Mouse (Mus musculus): Measurements from ENCODE around the gene Tmem189. TPM values are rescaled to one million over a fixed set of nuclear protein-coding genes. Genes with fewer than 3 reads are reported as not detected.

The Tmem189 gene
- polyA plus RNA-seq, 1 experiment from 2014 or later = 13.7 TPM

DNA sequence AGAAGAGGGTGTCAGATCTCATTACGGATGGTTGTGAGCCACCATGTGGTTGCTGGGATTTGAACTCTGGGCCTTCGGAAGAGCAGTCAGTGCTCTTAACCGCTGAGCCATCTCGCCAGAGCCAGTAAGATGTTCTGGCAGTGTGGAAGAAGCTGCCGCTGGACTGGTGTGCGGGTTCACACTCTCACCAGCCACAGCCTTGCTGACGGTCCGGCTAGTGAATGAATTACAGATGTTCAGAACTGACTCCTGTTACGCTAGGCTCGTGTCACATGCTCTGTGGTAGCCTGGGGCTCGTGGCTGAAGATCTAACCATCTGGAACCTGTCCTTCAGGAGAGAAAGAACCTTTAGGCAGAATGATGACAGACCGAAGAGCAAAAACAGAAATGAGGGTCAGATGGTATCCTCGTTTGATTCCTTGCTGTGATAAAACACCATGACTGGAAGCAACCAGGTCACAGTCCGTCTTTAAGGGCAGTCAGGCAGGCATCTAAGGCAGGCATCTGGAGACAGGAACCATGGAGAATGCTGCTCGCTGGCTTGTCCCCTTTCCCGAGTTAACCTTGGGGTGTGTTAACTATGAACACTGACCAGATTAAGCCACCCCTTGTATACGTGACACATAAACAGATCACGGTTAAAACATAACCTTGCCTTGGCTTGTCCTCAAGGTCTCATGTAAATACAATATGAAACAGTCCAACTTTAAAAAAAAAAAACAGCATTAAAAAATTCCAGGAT lies 23.5 kb downstream of the Tmem189 start:
- Histone ChIP-seq H3K4me2 (ENCODE audit: low read depth, low read length) (no peak overlapping the region), H3K9me3 (replicated peaks; ENCODE audit: control insufficient read depth, low read length) (no peaks in the 10 kb centered on the region), H3K9ac (ENCODE audit: low read depth, low read length) (no peak overlapping the region), H3K27me3 (ENCODE audit: control insufficient read depth, insufficient read depth, low read depth, low read length) (no peaks in the 10 kb centered on the region), H3K36me3 (ENCODE audit: control insufficient read depth, insufficient read depth) (no peaks in the 10 kb centered on the region), H3K4me1 (ENCODE audit: control insufficient read depth, low read depth, low read length) (peaks cover 8% of the 10 kb centered on the region), H3K4me3 (ENCODE audit: low read depth, low read length) (no peak overlapping the region), H3K27ac (ENCODE audit: low read length) (no peak overlapping the region)
- WGBS (ENCODE audit: insufficient replicate concordance) = 72% methylated on average over 18 of the region's 18 CpGs
- no peak for ATAC-seq (ENCODE audit: low read depth)

DNA sequence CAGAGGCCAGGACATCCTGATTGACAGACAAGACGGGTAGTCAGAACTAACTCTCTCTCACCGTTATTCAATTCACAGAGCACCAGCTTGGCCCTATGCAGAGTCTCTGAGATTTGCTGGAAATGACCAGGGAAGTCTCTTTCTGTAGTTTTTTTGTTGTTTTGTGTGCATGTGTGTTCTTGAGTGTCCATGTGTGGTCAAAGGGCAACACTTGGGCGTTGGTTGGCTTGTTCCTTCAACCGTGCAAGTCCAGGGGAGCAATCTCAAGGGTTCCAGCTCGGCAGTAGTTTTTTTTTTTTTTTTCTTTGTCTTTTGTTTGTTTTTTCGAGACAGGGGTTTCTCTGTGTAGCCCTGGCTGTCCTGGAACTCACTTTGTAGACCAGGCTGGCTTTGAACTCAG lies 26.9 kb downstream of the Tmem189 start:
- Histone ChIP-seq H3K9me3 (replicated peaks; ENCODE audit: control insufficient read depth, low read length) (no peaks in the 10 kb centered on the region), H3K4me1 (ENCODE audit: control insufficient read depth, low read depth, low read length) (peaks cover 23% of the 10 kb centered on the region), H3K4me2 (ENCODE audit: low read depth, low read length) (no peak overlapping the region), H3K27me3 (ENCODE audit: control insufficient read depth, insufficient read depth, low read depth, low read length) (no peaks in the 10 kb centered on the region), H3K36me3 (ENCODE audit: control insufficient read depth, insufficient read depth) (no peaks in the 10 kb centered on the region), H3K9ac (ENCODE audit: low read depth, low read length) (no peak overlapping the region), H3K4me3 (ENCODE audit: low read depth, low read length) (no peak overlapping the region), H3K27ac (ENCODE audit: low read length) (no peak overlapping the region)
- no peak for ATAC-seq (ENCODE audit: low read depth)
- 37% methylated on average over 6 of the region's 6 CpGs for WGBS (ENCODE audit: insufficient replicate concordance)

DNA sequence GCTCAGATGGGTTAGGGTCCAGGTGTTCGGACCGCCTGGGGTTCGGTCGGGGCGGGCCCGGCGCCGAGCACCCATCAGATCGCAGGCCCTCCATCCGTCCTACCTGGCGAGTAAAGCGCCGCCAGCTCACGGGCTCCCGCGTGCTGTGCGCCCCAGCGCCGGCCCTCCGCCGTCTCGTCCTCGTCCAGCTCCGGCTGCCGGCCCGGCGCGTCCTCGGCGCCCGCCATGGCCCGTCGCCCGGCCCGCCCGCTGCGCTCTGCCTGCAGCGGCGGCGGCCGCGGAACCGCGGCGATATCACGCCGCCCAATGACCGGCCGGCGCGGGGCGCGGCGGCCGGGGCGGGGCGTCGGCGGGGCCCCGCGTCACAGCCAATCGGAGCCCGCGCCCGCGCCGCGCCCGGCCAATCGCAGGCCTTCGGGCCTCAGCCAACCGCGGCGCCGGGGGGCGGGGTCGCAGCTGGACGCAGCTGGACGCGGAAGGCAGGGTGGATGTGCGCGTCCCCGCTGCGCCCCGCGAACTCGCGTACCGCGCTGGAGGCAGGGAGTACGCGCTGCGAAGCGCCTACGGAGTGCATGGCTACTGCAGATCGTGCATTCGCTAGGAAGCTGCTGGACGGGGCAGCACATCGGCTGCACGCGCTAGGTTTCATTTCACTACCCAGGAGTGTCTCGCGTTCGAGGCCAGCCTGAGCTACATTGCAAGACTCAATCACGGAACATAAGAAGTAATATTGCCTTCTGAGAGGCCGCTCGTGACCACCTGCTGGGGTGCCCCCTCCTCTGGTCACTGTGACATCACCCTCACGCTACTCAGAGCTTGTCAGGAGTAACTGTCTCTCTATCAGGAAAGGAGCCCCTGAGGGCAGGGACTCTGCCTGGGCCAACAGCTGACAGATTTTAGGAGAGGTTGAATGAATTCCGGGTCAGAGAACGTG lies 28.1 kb downstream of the Tmem189 start, which contains the start of gene Gm20431:
Gene Gm20431, minus strand, starts transcription at position 227 of the 934 bp plus-strand sequence.
- Histone ChIP-seq H3K36me3 (ENCODE audit: control insufficient read depth, insufficient read depth) (no peaks in the 10 kb centered on the region), H3K4me2 (ENCODE audit: low read depth, low read length) (peak within 1 kb of the TSS; percentile 94), H3K9me3 (replicated peaks; ENCODE audit: control insufficient read depth, low read length) (no peaks in the 10 kb centered on the region), H3K27me3 (ENCODE audit: control insufficient read depth, insufficient read depth, low read depth, low read length) (no peaks in the 10 kb centered on the region), H3K4me3 (ENCODE audit: low read depth, low read length) (peak within 1 kb of the TSS; percentile 82), H3K9ac (ENCODE audit: low read depth, low read length) (peak within 1 kb of the TSS; percentile 93), H3K27ac (ENCODE audit: low read length) (peak within 1 kb of the TSS; percentile 67; the same call in 1 of the 2 replicates), H3K4me1 (ENCODE audit: control insufficient read depth, low read depth, low read length) (peaks cover 23% of the 10 kb centered on the region)
- peak; percentile 97 for ATAC-seq (ENCODE audit: low read depth)
- under 1% methylated on average over 103 of the region's 110 CpGs for WGBS (ENCODE audit: insufficient replicate concordance)

DNA sequence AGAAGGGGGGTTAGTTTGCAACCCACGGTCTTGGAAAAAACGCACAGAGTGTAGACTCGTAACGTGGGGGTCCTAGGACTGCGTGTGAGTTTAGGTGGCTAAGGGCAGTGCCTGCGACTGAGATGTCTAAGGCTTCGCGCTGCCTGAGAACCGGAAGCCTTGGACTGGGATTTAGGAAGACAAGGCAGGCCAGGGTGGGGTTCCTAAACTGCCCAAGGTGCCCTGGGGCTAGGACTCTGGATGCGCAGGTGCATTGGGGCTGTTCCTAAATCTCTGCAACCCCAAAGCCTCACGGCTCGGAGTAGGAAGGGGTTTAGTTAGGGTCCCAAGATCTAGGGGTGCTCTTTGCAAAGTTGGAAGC lies 29.0 kb downstream of the Tmem189 start:
- Histone ChIP-seq H3K27ac (ENCODE audit: low read length) (no peak overlapping the region), H3K9me3 (replicated peaks; ENCODE audit: control insufficient read depth, low read length) (no peaks in the 10 kb centered on the region)
- ATAC-seq (ENCODE audit: low read depth) = no peak

DNA sequence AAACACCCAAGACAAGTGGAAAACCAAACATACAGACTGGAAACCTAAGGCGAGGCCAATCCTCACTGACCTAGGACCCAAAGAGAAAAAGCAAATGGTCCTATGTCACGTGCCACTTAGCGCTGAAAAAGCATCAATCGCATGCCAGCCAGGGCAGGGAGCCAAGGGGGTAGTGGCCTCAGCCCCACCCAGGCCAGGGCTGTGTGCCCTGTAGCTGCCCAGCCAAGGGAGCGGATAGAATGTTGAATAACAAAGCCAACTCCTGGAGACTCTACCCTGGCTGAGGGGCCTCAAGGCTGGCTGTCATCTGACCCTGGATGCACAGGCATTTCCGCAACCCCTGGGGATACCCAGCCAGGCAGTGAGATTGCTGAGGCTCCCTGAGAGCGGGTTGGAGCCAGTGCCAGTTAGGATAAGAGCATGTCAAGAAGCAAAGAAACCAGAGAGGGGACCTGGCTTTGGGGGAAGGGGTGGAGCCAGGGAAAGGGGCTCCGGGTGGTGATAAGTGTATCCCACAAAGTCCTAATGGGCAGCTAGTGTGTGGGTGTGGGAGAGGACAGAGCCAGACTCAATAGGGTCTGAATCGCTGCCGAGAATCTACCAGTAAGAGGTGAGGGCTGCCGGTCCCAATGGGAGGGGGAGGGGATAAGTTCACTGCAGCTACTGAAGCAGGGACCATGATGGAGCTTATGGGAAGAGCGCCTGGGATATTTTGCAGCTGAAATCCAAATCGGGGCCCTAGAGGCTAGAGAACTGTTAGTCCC lies 29.6 kb downstream of the Tmem189 start:
- peak overlapping the region; percentile 93 for H3K9ac ChIP-seq (ENCODE audit: low read depth, low read length)
- peaks cover 23% of the 10 kb centered on the region for H3K4me1 ChIP-seq (ENCODE audit: control insufficient read depth, low read depth, low read length)
- no peak overlapping the region for H3K27ac ChIP-seq (ENCODE audit: low read length)
- no peak for ATAC-seq (ENCODE audit: low read depth)
- WGBS (ENCODE audit: insufficient replicate concordance) = 36% methylated on average over 13 of the region's 13 CpGs
- H3K4me2 ChIP-seq (ENCODE audit: low read depth, low read length) = peak overlapping the region; percentile 94
- H3K36me3 ChIP-seq (ENCODE audit: control insufficient read depth, insufficient read depth) = peaks cover 1% of the 10 kb centered on the region; the same call in 1 of the 2 replicates
- no peaks in the 10 kb centered on the region for H3K27me3 ChIP-seq (ENCODE audit: control insufficient read depth, insufficient read depth, low read depth, low read length)
- no peaks in the 10 kb centered on the region for H3K9me3 ChIP-seq (replicated peaks; ENCODE audit: control insufficient read depth, low read length)
- H3K4me3 ChIP-seq (ENCODE audit: low read depth, low read length) = peak overlapping the region; percentile 82

More for the DNA sequence above, 29.0 kb downstream of the Tmem189 start:
- 2% methylated on average over 12 of the region's 12 CpGs for WGBS (ENCODE audit: insufficient replicate concordance)
- Histone ChIP-seq H3K4me2 (ENCODE audit: low read depth, low read length) (peak overlapping the region; percentile 94), H3K27me3 (ENCODE audit: control insufficient read depth, insufficient read depth, low read depth, low read length) (no peaks in the 10 kb centered on the region), H3K4me3 (ENCODE audit: low read depth, low read length) (peak overlapping the region; percentile 82), H3K36me3 (ENCODE audit: control insufficient read depth, insufficient read depth) (no peaks in the 10 kb centered on the region), H3K9ac (ENCODE audit: low read depth, low read length) (peak overlapping the region; percentile 93), H3K4me1 (ENCODE audit: control insufficient read depth, low read depth, low read length) (peaks cover 23% of the 10 kb centered on the region)

DNA sequence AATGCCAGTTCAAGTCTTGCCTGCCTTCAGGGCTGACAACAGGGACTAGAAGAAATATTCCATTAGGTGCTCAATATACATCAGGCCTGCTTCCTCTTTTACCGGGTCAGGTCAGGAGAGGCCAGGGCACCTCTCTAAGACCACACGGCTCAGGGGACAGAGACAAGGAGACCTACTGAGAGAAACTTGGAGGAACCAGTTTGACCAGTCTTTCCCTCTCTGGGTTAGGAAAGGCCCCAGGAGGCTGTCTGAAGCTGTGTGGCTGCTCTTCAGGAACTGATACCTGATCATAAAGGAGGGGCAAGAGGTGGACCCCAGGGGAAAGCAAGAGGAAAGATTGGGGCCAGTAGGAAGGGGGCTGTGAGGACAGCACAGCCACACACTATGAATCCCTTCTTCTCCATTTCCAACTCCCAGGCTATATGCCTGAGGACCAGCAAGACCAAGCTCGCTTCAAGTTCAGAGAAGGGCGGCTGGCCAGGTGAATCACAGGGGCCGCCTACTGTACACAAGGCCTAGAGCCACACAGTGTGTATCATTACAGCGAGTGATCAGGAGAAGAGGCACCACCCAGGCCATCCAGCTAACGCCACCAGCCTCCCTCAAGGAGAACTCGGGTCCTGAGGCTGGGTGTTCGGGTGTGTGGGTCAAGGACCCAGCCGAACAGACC lies 30.3 kb downstream of the Tmem189 start:
- H3K4me2 ChIP-seq (ENCODE audit: low read depth, low read length) = peak overlapping the region; percentile 94
- 68% methylated on average over 10 of the region's 10 CpGs for WGBS (ENCODE audit: insufficient replicate concordance)
- no peak for ATAC-seq (ENCODE audit: low read depth)
- H3K9ac ChIP-seq (ENCODE audit: low read depth, low read length) = no peak overlapping the region
- H3K4me3 ChIP-seq (ENCODE audit: low read depth, low read length) = peak overlapping the region; percentile 82
- H3K9me3 ChIP-seq (replicated peaks; ENCODE audit: control insufficient read depth, low read length) = no peaks in the 10 kb centered on the region
- no peaks in the 10 kb centered on the region for H3K27me3 ChIP-seq (ENCODE audit: control insufficient read depth, insufficient read depth, low read depth, low read length)
- H3K4me1 ChIP-seq (ENCODE audit: control insufficient read depth, low read depth, low read length) = peaks cover 23% of the 10 kb centered on the region
- peaks cover 3% of the 10 kb centered on the region; the same call in 1 of the 2 replicates for H3K36me3 ChIP-seq (ENCODE audit: control insufficient read depth, insufficient read depth)
- no peak overlapping the region for H3K27ac ChIP-seq (ENCODE audit: low read length)

DNA sequence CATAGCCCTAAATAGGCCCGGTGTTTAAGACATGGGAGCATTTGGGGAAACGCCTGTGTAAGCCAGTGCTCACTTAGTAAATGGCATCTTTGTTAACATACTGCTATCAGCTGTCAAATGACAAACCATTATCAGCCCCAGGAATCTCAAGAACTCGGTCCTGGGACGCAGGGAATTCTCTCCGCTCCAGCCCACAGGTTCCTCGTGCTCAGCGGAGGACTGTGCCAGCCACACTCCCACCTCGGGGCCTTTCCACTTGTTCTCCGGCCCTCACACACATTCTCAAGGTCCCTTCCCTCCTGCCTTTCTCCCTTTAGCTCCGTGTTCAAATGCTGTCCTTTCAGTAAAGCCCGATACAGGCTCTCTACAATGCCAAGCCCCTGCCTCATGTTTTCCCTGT lies 30.9 kb downstream of the Tmem189 start:
- H3K4me1 ChIP-seq (ENCODE audit: control insufficient read depth, low read depth, low read length) = peaks cover 23% of the 10 kb centered on the region
- no peak overlapping the region for H3K4me3 ChIP-seq (ENCODE audit: low read depth, low read length)
- H3K4me2 ChIP-seq (ENCODE audit: low read depth, low read length) = no peak overlapping the region
- no peak overlapping the region for H3K9ac ChIP-seq (ENCODE audit: low read depth, low read length)
- H3K27ac ChIP-seq (ENCODE audit: low read length) = no peak overlapping the region
- no peaks in the 10 kb centered on the region for H3K9me3 ChIP-seq (replicated peaks; ENCODE audit: control insufficient read depth, low read length)
- WGBS (ENCODE audit: insufficient replicate concordance) = 68% methylated on average over 11 of the region's 11 CpGs
- H3K36me3 ChIP-seq (ENCODE audit: control insufficient read depth, insufficient read depth) = peaks cover 3% of the 10 kb centered on the region; the same call in 1 of the 2 replicates
- ATAC-seq (ENCODE audit: low read depth) = no peak
- no peaks in the 10 kb centered on the region for H3K27me3 ChIP-seq (ENCODE audit: control insufficient read depth, insufficient read depth, low read depth, low read length)

DNA sequence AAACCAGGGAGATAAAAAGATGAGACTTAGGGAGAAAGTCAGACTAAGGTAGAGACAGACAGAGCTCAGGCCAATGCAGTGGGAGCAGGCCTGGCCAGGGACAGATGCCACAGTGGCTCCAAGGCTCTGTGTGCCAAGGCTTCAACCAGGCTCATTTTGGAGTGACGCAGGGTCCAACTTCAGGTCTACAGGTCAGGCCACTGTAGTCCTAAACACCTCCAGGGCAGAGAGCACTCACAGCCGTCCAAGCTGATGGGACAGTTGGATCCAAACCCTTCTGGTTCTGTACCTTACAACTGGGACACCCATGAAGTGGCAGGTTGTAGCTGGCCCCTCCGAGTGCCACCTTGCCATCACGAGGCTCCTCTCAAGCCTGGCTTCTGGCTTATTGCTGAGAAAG lies 31.6 kb downstream of the Tmem189 start:
- 79% methylated on average over 4 of the region's 4 CpGs for WGBS (ENCODE audit: insufficient replicate concordance)
- Histone ChIP-seq H3K4me2 (ENCODE audit: low read depth, low read length) (no peak overlapping the region), H3K9me3 (replicated peaks; ENCODE audit: control insufficient read depth, low read length) (no peaks in the 10 kb centered on the region), H3K36me3 (ENCODE audit: control insufficient read depth, insufficient read depth) (peaks cover 3% of the 10 kb centered on the region; the same call in 1 of the 2 replicates), H3K27me3 (ENCODE audit: control insufficient read depth, insufficient read depth, low read depth, low read length) (no peaks in the 10 kb centered on the region), H3K9ac (ENCODE audit: low read depth, low read length) (no peak overlapping the region), H3K27ac (ENCODE audit: low read length) (no peak overlapping the region; the same call in 1 of the 2 replicates), H3K4me3 (ENCODE audit: low read depth, low read length) (no peak overlapping the region), H3K4me1 (ENCODE audit: control insufficient read depth, low read depth, low read length) (peaks cover 23% of the 10 kb centered on the region)
- ATAC-seq (ENCODE audit: low read depth) = no peak
